Mouse (Mus musculus) heart, embryonic 16.5 days (tissue): ENCODE measurements around the gene Pdcl3. TPM values are rescaled to one million over a fixed set of nuclear protein-coding genes. Genes with fewer than 3 reads are reported as not detected.

Experiments
- ATAC-seq: fragments of 200-750 bp; cut with Nextera tagmentation; replicated peaks from 2 replicates; pipeline ENCODE4 v1.8.0; 2017; ENCODE audit warnings: moderate number of reproducible peaks; ENCODE audit not compliant: insufficient read depth, low FRiP score; ENCODE audit errors: extremely low read depth
- H3K27ac ChIP-seq: fragments of 300-500 bp; sonication (generic); 2 replicates; pipeline ENCODE4 v1.5.1; 2014; ENCODE audit warnings: mild to moderate bottlenecking, low read length, control low read depth, moderate library complexity
- H3K27me3 ChIP-seq: fragments of 300-500 bp; sonication (generic); 2 replicates; pipeline ENCODE4 v1.6.1; 2014; ENCODE audit warnings: low read length, mixed read lengths; ENCODE audit not compliant: control insufficient read depth, insufficient read depth
- H3K36me3 ChIP-seq: fragments of 300-500 bp; sonication (generic); 2 replicates; pipeline ENCODE4 v1.6.1; 2014; ENCODE audit not compliant: control insufficient read depth, insufficient read depth
- H3K4me1 ChIP-seq: fragments of 300-500 bp; sonication (generic); 2 replicates; pipeline ENCODE4 v1.6.1; 2014; ENCODE audit warnings: low read length, mixed read lengths; ENCODE audit not compliant: control insufficient read depth, insufficient read depth
- H3K4me2 ChIP-seq: fragments of 300-500 bp; sonication (generic); 2 replicates; pipeline ENCODE4 v1.6.1; 2014; ENCODE audit warnings: low read depth, mild to moderate bottlenecking, control low read depth, low read length
- H3K4me3 ChIP-seq: fragments of 300-500 bp; sonication (generic); 2 replicates; pipeline ENCODE4 v1.5.1; 2014; ENCODE audit warnings: mild to moderate bottlenecking, control low read depth, low read length
- H3K9ac ChIP-seq: fragments of 300-500 bp; sonication (generic); 2 replicates; pipeline ENCODE4 v1.6.1; 2014; ENCODE audit warnings: low read length, control low read depth
- H3K9me3 ChIP-seq: fragments of 300-500 bp; sonication (generic); replicated peaks from 2 replicates; pipeline ENCODE4 v1.6.1; 2016; ENCODE audit warnings: low read length; ENCODE audit not compliant: control insufficient read depth
- WGBS: fragments of 180-500 bp; shearing (Covaris S2); extraction: QIAGEN DNeasy Blood & Tissue Kit; methylation state at CpG from one replicate; pipeline ENCODE4 v1.1.7; 2014; 5-methylcytosine and 5-hydroxymethylcytosine counted together
- polyA plus RNA-seq: library from polyadenylated mRNA; unstranded; fragments of >200 nt; fragmentation: Nextera tagmentation; extraction: Ambion mirVana; gene quantifications from 2 replicates; pipeline ENCODE4 v1.2.1, GENCODE M21; 2015

The Pdcl3 gene
- 125 and 156 TPM in 2 replicates for polyA plus RNA-seq

- Histone ChIP-seq H3K9ac (no peak within 1 kb of the TSS), H3K4me3 (no peak within 1 kb of the TSS), H3K9me3 (no peaks in the 10 kb centered on the region), H3K27ac (no peak within 1 kb of the TSS), H3K27me3 (no peaks in the 10 kb centered on the region), H3K36me3 (no peaks in the 10 kb centered on the region), H3K4me2 (no peak within 1 kb of the TSS), H3K4me1 (peaks cover 9% of the 10 kb centered on the region)
- ATAC-seq, result no peak
- WGBS, result 84% methylated on average over 3 of the region's 3 CpGs
Observed at GRCm38 (mm10) chr1:38985308-38985707, at the start of gene Pdcl3. Pdcl3 (plus strand) TSS chr1:38985608.

- Histone ChIP-seq H3K4me2 (no peak overlapping the region), H3K4me1 (no peaks in the 10 kb centered on the region), H3K27ac (no peak overlapping the region), H3K9me3 (no peaks in the 10 kb centered on the region), H3K9ac (no peak overlapping the region), H3K27me3 (peaks cover 3% of the 10 kb centered on the region; the same call in 1 of the 2 replicates), H3K36me3 (no peaks in the 10 kb centered on the region), H3K4me3 (no peak overlapping the region)
- 31% methylated on average over 6 of the region's 6 CpGs for WGBS
- no peak for ATAC-seq
Observed at GRCm38 (mm10) chr1:38936780-38937179, 48.6 kb upstream of the Pdcl3 start.

GRCm38 (mm10) chr1:38938849-38939248, 46.6 kb upstream of the Pdcl3 start, which contains the start of gene Nms:
Nms (plus strand) TSS chr1:38939149.
- no peaks in the 10 kb centered on the region for H3K9me3 ChIP-seq
- WGBS, result 72% methylated on average over 6 of the region's 6 CpGs
- ATAC-seq, result no peak
- H3K36me3 ChIP-seq, result no peaks in the 10 kb centered on the region
- H3K27ac ChIP-seq, result no peak within 1 kb of the TSS
- H3K4me3 ChIP-seq, result no peak within 1 kb of the TSS
- H3K9ac ChIP-seq, result no peak within 1 kb of the TSS
- H3K27me3 ChIP-seq, result peaks cover 3% of the 10 kb centered on the region; the same call in 1 of the 2 replicates
- no peaks in the 10 kb centered on the region for H3K4me1 ChIP-seq
- no peak within 1 kb of the TSS for H3K4me2 ChIP-seq

- under 1% methylated on average over 5 of the region's 5 CpGs for WGBS
- Histone ChIP-seq H3K27me3 (peaks cover 3% of the 10 kb centered on the region; the same call in 1 of the 2 replicates), H3K4me1 (no peaks in the 10 kb centered on the region), H3K4me2 (no peak overlapping the region), H3K27ac (no peak overlapping the region), H3K9ac (no peak overlapping the region), H3K4me3 (no peak overlapping the region), H3K36me3 (no peaks in the 10 kb centered on the region), H3K9me3 (no peaks in the 10 kb centered on the region)
- no peak for ATAC-seq
Observed at GRCm38 (mm10) chr1:38939608-38940007, 45.8 kb upstream of the Pdcl3 start.

- Histone ChIP-seq H3K4me2 (no peak overlapping the region), H3K27me3 (no peaks in the 10 kb centered on the region), H3K4me1 (no peaks in the 10 kb centered on the region), H3K36me3 (no peaks in the 10 kb centered on the region), H3K4me3 (no peak overlapping the region), H3K27ac (no peak overlapping the region), H3K9ac (no peak overlapping the region), H3K9me3 (no peaks in the 10 kb centered on the region)
- WGBS, result 77% methylated on average over 3 of the region's 3 CpGs
- ATAC-seq, result no peak
Observed at GRCm38 (mm10) chr1:38956457-38956856, 29.0 kb upstream of the Pdcl3 start.

GRCm38 (mm10) chr1:38969116-38969515, 16.3 kb upstream of the Pdcl3 start:
- no peak for ATAC-seq
- no peaks in the 10 kb centered on the region for H3K9me3 ChIP-seq
- 88% methylated on average over 1 of the region's 1 CpGs for WGBS
- H3K4me2 ChIP-seq, result no peak overlapping the region
- no peaks in the 10 kb centered on the region for H3K36me3 ChIP-seq
- no peak overlapping the region for H3K9ac ChIP-seq
- H3K4me1 ChIP-seq, result no peaks in the 10 kb centered on the region
- H3K27ac ChIP-seq, result no peak overlapping the region
- H3K4me3 ChIP-seq, result no peak overlapping the region
- H3K27me3 ChIP-seq, result 0 out of 2 replicates have a peak, but pooled peaks cover 2% of the 10 kb centered on the region

- no peaks in the 10 kb centered on the region for H3K27me3 ChIP-seq
- H3K9me3 ChIP-seq, result no peaks in the 10 kb centered on the region
- H3K36me3 ChIP-seq, result no peaks in the 10 kb centered on the region
- no peaks in the 10 kb centered on the region for H3K4me1 ChIP-seq
- no peak overlapping the region for H3K27ac ChIP-seq
- 77% methylated on average over 3 of the region's 3 CpGs for WGBS
- H3K4me3 ChIP-seq, result no peak overlapping the region
- H3K4me2 ChIP-seq, result no peak overlapping the region
- no peak for ATAC-seq
- no peak overlapping the region for H3K9ac ChIP-seq
Observed at GRCm38 (mm10) chr1:38971712-38972111, 13.7 kb upstream of the Pdcl3 start.

- H3K9me3 ChIP-seq, result no peaks in the 10 kb centered on the region
- ATAC-seq, result no peak
- 75% methylated on average over 9 of the region's 9 CpGs for WGBS
- H3K4me2 ChIP-seq, result no peak overlapping the region
- no peaks in the 10 kb centered on the region for H3K4me1 ChIP-seq
- H3K27ac ChIP-seq, result no peak overlapping the region
- H3K4me3 ChIP-seq, result no peak overlapping the region
- no peaks in the 10 kb centered on the region for H3K27me3 ChIP-seq
- no peaks in the 10 kb centered on the region for H3K36me3 ChIP-seq
- no peak overlapping the region for H3K9ac ChIP-seq
Observed at GRCm38 (mm10) chr1:38972986-38973592, 12.3 kb upstream of the Pdcl3 start.

- Histone ChIP-seq H3K4me1 (no peaks in the 10 kb centered on the region), H3K4me3 (no peak overlapping the region), H3K36me3 (no peaks in the 10 kb centered on the region), H3K4me2 (no peak overlapping the region), H3K27ac (no peak overlapping the region), H3K27me3 (no peaks in the 10 kb centered on the region), H3K9me3 (no peaks in the 10 kb centered on the region), H3K9ac (no peak overlapping the region)
- 43% methylated on average over 7 of the region's 7 CpGs for WGBS
- no peak for ATAC-seq
Observed at GRCm38 (mm10) chr1:38979953-38980352, 5.5 kb upstream of the Pdcl3 start.
